Mouse (Mus musculus): ENCODE measurements around the gene Ccr10.

Gene Ccr10

GRCm38 (mm10) chr11:101188166-101188805, 13.0 kb upstream of the Ccr10 start:
- DNase-seq (ENCODE audit: low read depth, low spot score), result no peak

- DNase-seq (ENCODE audit: low read depth, low spot score), result no peak
These were observed 12.3 kb upstream of the Ccr10 start for GRCm38 (mm10) chr11:101187541-101187940.

- no peak for DNase-seq (ENCODE audit: low read depth, low spot score)
These were observed 11.4 kb upstream of the Ccr10 start for GRCm38 (mm10) chr11:101186526-101187247.

- DNase-seq (ENCODE audit: low read depth, low spot score), result no peak
These were observed 10.2 kb upstream of the Ccr10 start for GRCm38 (mm10) chr11:101185441-101185840.

- DNase-seq (ENCODE audit: low read depth, low spot score), result no peak
These were observed 9.7 kb upstream of the Ccr10 start for GRCm38 (mm10) chr11:101184984-101185383.

DNA sequence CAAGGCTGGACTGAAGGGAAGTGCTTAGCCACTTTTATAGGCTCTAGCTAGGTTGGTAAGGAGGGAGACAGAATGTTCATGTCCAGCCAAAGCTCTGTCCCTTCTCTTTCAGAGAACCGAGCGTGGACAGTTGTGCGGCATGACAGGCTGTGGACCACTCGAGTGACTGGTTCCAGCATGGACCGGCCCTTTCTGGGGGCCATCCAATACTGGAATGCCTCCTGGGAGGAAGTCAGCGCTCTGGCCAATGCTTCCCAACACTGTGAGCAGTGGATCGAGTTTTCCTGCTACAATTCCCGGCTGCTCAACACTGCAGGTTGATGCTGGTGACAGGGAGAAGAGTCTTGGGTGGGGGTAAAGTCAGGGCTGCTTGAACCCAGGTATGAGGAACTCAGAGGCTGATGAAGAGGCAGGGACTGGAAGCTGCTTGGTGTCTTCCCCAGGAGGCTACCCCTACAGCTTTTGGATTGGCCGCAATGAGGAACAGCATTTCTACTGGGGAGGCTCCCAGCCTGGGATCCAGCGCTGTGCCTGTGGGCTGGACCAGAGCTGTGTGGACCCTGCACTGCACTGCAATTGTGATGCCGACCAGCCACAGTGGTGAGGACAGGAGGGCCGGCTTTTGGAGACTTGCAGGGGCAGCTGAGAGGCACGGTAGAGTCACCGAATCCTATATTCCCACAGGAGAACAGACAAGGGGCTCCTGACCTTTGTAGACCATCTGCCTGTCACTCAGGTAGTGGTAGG, 7.7 kb upstream of the Ccr10 start:
- no peak for DNase-seq (ENCODE audit: low read depth, low spot score)

- DNase-seq (ENCODE audit: low read depth, low spot score), result no peak
These were observed 6.7 kb upstream of the Ccr10 start for GRCm38 (mm10) chr11:101181961-101182360.

DNA sequence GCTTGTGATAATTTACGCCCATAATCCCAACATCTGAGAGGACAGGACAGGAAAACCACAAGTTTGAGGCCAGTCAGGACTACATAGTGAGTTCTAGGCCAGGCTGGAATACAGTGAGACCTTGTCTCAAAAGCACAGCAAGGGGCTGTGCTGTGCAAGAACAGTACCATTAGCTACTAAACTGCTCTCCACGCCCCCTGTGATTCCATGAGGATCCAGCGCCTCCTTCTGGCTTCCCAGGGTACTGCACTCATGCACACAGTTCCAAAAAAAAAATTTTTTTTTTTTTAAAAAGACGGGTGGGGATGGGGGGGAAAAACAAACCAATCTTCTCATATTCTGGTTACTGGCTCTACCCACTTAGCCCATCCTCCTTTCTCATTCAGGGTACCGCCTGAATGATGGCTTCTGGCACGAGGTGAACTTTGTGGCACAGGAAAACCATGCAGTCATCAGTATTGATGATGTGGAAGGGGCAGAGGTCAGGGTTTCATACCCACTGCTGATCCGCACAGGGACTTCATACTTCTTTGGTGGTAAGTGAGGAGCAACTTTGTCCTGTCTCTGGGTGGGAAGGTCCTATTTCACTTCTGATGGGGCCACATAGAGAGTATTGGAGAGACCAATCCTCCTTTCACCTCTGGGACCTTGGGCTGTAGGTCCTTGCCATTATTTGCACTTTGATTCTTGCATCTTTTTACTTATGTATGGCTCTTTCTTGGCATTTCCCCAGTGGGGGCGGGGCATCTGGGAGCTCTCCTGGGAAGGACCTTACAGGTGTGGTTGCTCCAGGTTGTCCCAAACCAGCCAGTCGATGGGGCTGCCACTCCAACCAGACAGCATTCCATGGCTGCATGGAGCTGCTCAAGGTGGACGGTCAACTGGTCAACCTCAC, 5.8 kb upstream of the Ccr10 start:
- DNase-seq (ENCODE audit: low read depth, low spot score), result peak; percentile 86

- DNase-seq (ENCODE audit: low read depth, low spot score), result no peak
These were observed 5.0 kb upstream of the Ccr10 start for GRCm38 (mm10) chr11:101180261-101180660.

DNA sequence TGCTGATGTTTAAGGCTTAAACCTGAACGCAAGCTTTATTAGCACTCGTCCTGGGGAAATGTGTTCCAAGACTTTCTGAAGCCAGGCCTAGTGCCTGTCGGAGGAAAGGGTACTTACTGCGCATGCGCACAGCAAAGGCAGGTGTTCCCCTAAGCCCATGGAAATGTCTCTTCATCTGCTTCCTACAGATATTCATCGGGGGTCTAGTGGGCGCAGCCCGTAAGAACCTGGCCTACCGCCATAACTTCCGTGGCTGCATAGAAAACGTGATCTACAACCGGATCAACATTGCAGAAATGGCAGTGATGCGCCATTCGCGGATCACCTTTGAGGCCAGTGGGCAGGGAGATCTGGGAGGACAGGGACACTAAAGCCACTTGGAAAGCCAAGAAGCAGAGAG, 4.1 kb upstream of the Ccr10 start:
- no peak for DNase-seq (ENCODE audit: low read depth, low spot score)

GRCm38 (mm10) chr11:101178061-101179058, 3.1 kb upstream of the Ccr10 start:
- DNase-seq (ENCODE audit: low read depth, low spot score), result no peak

DNA sequence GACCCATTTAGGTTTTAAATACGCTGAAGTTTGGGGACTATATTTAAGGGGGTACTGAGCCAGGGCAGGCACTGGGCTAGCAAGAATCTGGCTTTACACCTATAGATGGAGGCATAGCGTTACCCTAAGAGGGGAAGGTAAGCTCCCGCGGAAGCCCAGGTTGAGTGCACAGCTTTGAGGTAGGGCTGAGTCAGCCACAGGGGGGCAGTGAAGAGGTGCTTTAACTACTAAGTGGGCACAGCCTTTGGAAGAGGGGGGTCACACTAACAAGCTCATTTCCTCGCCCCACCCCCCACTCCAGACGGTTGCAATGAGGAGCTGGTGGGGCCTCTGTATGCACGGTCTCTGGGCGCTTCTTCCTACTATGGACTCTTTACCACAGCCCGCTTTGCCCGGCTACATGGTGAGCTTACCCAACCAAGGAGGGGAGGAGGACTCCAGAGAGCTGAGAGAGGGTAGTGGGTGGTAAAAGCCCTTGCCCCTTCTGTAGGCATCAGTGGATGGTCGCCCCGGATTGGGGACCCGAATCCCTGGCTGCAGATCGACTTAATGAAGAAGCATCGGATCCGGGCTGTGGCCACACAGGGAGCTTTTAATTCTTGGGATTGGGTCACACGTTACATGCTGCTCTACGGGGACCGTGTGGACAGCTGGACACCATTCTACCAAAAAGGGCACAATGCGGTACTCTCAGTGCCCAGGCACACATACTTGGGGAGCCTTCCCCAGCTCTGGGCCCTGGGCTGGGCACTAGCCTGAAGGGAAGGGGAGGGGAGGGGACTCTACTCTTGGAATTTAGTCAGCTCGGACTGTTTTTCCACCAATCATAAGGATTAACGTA, 1.9 kb upstream of the Ccr10 start:
- DNase-seq (ENCODE audit: low read depth, low spot score), result peak; percentile 39

GRCm38 (mm10) chr11:101176117-101176691, 961 bp upstream of the Ccr10 start:
- peak; percentile 41 for DNase-seq (ENCODE audit: low read depth, low spot score)

GRCm38 (mm10) chr11:101175636-101176116, 433 bp upstream of the Ccr10 start:
- DNase-seq (ENCODE audit: low read depth, low spot score), result no peak

DNA sequence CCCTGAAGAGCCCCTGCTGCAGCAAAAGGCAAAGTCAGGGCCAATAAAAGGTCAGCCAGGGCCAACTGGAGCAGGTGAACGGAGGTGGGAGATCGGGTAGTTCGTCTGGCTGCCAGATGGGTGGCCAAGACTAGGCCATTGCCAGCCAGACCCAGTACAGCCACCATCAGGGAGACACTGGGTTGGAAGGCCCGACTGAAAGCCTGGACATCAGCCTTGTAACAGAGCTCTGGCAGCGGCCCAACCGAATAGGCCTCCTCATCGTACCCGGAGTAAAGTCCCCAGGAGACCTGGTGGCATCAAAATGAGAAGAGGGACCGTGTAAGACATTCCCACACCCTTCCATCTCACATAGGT, 876 bp downstream of the Ccr10 start:
- DNase-seq (ENCODE audit: low read depth, low spot score), result no peak

DNA sequence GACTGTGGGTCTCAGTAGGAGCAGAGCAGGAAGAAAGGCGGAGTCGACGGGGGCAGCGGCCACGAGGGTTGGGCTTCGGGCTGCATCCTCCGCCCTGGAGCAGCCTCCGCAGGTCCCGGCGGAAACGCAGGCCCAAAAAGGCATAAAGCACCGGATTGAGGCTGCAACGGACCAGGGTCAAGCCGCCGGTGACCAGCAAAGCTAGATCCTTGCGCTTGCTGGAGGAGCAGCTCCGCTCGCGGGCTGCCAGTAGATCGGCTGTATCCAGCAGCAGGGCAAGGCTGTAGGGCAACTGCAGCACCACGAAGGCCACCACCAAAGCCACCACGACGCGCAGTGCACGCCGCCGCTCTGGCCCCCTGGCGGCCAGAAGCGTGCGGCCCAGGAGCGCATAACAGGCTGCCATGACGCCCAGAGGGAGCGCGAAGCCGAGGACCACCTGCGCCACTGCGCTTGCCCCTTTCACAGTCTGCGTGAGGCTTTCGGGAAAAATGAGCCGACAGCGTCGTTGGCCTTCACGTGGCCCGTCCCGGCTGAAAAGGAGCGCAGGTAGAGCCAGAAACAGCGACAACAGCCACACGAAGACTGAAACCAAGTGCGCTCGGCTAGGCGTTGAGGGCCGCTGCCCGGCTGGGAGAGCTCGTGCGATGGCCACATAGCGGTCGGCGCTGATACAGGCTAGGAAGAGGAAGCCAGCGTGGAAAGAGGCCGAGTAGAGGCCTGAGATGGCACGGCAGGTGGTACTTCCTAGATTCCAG, 1.4 kb downstream of the Ccr10 start:
- DNase-seq (ENCODE audit: low read depth, low spot score), result peak; percentile 39

- DNase-seq (ENCODE audit: low read depth, low spot score), result peak; percentile 22
These were observed 2.1 kb downstream of the Ccr10 start for GRCm38 (mm10) chr11:101173112-101173511.

DNA sequence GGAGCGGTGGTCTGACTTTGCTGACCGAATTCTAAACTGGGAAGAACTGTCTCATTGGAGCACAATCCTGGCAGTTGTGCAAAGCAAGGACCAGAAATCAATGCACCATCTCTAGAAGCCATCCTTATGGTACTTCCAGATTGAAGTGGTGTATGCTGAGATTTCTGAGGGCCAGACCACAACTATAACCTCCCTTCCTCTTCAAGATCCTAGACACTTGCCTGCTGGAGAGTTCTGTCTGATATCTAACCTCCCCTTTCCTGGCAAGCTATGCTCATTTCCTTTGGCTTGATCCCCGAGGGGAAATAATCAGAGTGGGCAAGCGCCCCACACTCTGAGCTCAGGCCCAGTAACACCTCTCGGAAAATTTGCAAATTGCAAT, 2.8 kb downstream of the Ccr10 start:
- peak; percentile 64 for DNase-seq (ENCODE audit: low read depth, low spot score)
